Mouse (Mus musculus) liver, adult 2 months (tissue): ENCODE results near the gene Gfral.

Experiments used
- CTCF ChIP-seq: fragments of 200-500 bp; IDR thresholded peaks from 2 replicates; pipeline ENCODE4 v1.5.1; 2011; ENCODE audit warnings: low read depth, low read length, control low read depth
- POLR2A ChIP-seq: fragments of 200-500 bp; IDR thresholded peaks from 2 replicates; pipeline ENCODE4 v1.6.1; 2011; ENCODE audit warnings: low read length, control low read depth; ENCODE audit not compliant: insufficient read depth; ENCODE audit errors: extremely low read depth

DNA sequence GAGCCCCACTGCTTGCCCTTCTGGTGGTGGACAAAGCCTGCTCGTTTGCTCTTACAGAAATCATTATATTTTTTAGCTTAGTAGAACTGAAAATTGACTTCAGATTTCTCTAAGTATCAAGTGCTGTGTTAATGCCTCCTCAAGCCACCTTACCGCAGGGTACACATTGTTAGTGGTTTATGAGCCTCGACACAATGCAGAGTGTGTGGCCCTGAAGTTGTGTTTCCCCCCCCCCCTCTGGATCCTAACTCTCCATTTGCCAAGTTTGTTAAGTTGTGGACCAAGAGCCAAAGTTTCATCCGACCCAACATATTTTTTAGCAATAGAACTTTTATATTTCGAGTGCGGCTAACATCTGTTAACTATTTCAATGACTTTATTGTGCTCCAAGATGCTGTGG, 79.4 kb downstream of the Gfral start:
- TF ChIP-seq CTCF, result no peak
- TF ChIP-seq POLR2A, result no peak
